Mouse (Mus musculus) small intestine, adult 2 months (tissue): ENCODE measurements around the gene Lrrc41. TPM values are rescaled to one million over a fixed set of nuclear protein-coding genes. Genes with fewer than 3 reads are reported as not detected.
A peak's percentile ranks its signal among the peaks of the same experiment; 100 is the strongest.

Source experiments
- H3K27ac ChIP-seq: fragments of 200-500 bp; 2 replicates; pipeline ENCODE4 v1.5.1; 2012; ENCODE audit warnings: low read depth, low read length, control low read depth, inconsistent platforms; ENCODE audit not compliant: insufficient read depth
- H3K27me3 ChIP-seq: fragments of 200-500 bp; 2 replicates; pipeline ENCODE4 v1.6.1; 2012; ENCODE audit warnings: mild to moderate bottlenecking, moderate library complexity, low read length, inconsistent platforms; ENCODE audit not compliant: control insufficient read depth, insufficient read depth
- H3K36me3 ChIP-seq: fragments of 200-500 bp; 2 replicates; pipeline ENCODE4 v1.6.1; 2012; ENCODE audit warnings: mild to moderate bottlenecking, low read length, control low read depth, inconsistent platforms; ENCODE audit not compliant: control insufficient read depth, insufficient read depth
- H3K4me1 ChIP-seq: fragments of 200-500 bp; 2 replicates; pipeline ENCODE4 v1.6.1; 2012; ENCODE audit warnings: low read length, inconsistent platforms, mixed read lengths; ENCODE audit not compliant: control insufficient read depth, insufficient read depth, insufficient read length
- H3K4me3 ChIP-seq: fragments of 200-500 bp; 2 replicates; pipeline ENCODE4 v1.5.1; 2012; ENCODE audit warnings: low read depth, mild to moderate bottlenecking, control low read depth, inconsistent platforms, low read length, moderate library complexity
- CTCF ChIP-seq: fragments of 200-500 bp; IDR thresholded peaks from 2 replicates; pipeline ENCODE4 v1.5.1; 2012; ENCODE audit warnings: low read depth, mild to moderate bottlenecking, control low read depth, inconsistent platforms, low read length, moderate library complexity, mixed read lengths; ENCODE audit not compliant: insufficient replicate concordance, insufficient read length; ENCODE audit errors: extremely low read depth
- POLR2A ChIP-seq: fragments of 200-500 bp; IDR thresholded peaks from 2 replicates; pipeline ENCODE4 v1.6.1; 2012; ENCODE audit warnings: low read depth, mild to moderate bottlenecking, control low read depth, inconsistent platforms, low read length, moderate library complexity
- WGBS: fragments of 180-500 bp; shearing (Covaris S2); methylation state at CpG from one replicate; pipeline ENCODE4 v1.1.7; 2018; 5-methylcytosine and 5-hydroxymethylcytosine counted together
- polyA plus RNA-seq: library from polyadenylated mRNA; depleted of rRNA; stranded (reverse); fragments of >200 nt; gene quantifications from 2 replicates; pipeline ENCODE4 v1.2.3, GENCODE M21; 2012; rRNA removed

The Lrrc41 gene
- polyA plus RNA-seq = 43.2 and 64.7 TPM in 2 replicates

GRCm38 (mm10) chr4:116074861-116075620, at the start of gene Lrrc41, which contains the start of gene Uqcrh:
TSS of gene Lrrc41 (plus strand) at chr4:116075269.
TSS of gene Uqcrh (minus strand) at chr4:116075071.
- H3K36me3 ChIP-seq = peaks cover 8% of the 10 kb centered on the region
- H3K27me3 ChIP-seq = no peaks in the 10 kb centered on the region
- H3K27ac ChIP-seq = peak within 1 kb of the TSS; percentile 90
- WGBS = under 1% methylated on average over 55 of the region's 55 CpGs
- TF ChIP-seq CTCF (no peak), POLR2A (peak; percentile 97)
- peaks cover 12% of the 10 kb centered on the region for H3K4me1 ChIP-seq
- peak within 1 kb of the TSS; percentile 85 for H3K4me3 ChIP-seq

GRCm38 (mm10) chr4:116032906-116033305, 42.2 kb upstream of the Lrrc41 start:
- H3K27me3 ChIP-seq = no peaks in the 10 kb centered on the region
- H3K4me3 ChIP-seq = no peak overlapping the region
- H3K36me3 ChIP-seq = peaks cover 29% of the 10 kb centered on the region
- H3K27ac ChIP-seq = no peak overlapping the region
- no peak for TF ChIP-seq POLR2A
- 90% methylated on average over 9 of the region's 9 CpGs for WGBS
- H3K4me1 ChIP-seq = no peaks in the 10 kb centered on the region

GRCm38 (mm10) chr4:116033374-116033773, 41.7 kb upstream of the Lrrc41 start:
- TF ChIP-seq CTCF = no peak
- TF ChIP-seq POLR2A = no peak
- Histone ChIP-seq H3K27ac (no peak overlapping the region), H3K4me1 (no peaks in the 10 kb centered on the region), H3K4me3 (no peak overlapping the region), H3K36me3 (peaks cover 29% of the 10 kb centered on the region), H3K27me3 (no peaks in the 10 kb centered on the region)
- 92% methylated on average over 5 of the region's 5 CpGs for WGBS

GRCm38 (mm10) chr4:116040466-116040865, 34.6 kb upstream of the Lrrc41 start:
- TF ChIP-seq POLR2A (no peak), CTCF (no peak)
- Histone ChIP-seq H3K4me3 (no peak overlapping the region), H3K27ac (peak overlapping the region; percentile 75), H3K36me3 (peaks cover 27% of the 10 kb centered on the region), H3K27me3 (no peaks in the 10 kb centered on the region), H3K4me1 (peaks cover 12% of the 10 kb centered on the region; the same call in 1 of the 2 replicates)
- WGBS = 61% methylated on average over 2 of the region's 2 CpGs

- Histone ChIP-seq H3K27me3 (no peaks in the 10 kb centered on the region), H3K27ac (no peak overlapping the region), H3K4me3 (no peak overlapping the region), H3K4me1 (peaks cover 12% of the 10 kb centered on the region; the same call in 1 of the 2 replicates), H3K36me3 (peaks cover 25% of the 10 kb centered on the region)
- WGBS = 71% methylated on average over 3 of the region's 3 CpGs
- TF ChIP-seq POLR2A (no peak), CTCF (no peak)
These were observed 32.9 kb upstream of the Lrrc41 start for GRCm38 (mm10) chr4:116042186-116042585.

- peaks cover 5% of the 10 kb centered on the region; the same call in 1 of the 2 replicates for H3K4me1 ChIP-seq
- TF ChIP-seq POLR2A = no peak
- TF ChIP-seq CTCF = no peak
- no peak overlapping the region for H3K27ac ChIP-seq
- peaks cover 25% of the 10 kb centered on the region for H3K36me3 ChIP-seq
- no peaks in the 10 kb centered on the region for H3K27me3 ChIP-seq
- H3K4me3 ChIP-seq = no peak overlapping the region
- 95% methylated on average over 2 of the region's 2 CpGs for WGBS
These were observed 28.5 kb upstream of the Lrrc41 start for GRCm38 (mm10) chr4:116046604-116047003.

- TF ChIP-seq POLR2A = no peak
- no peak for TF ChIP-seq CTCF
- Histone ChIP-seq H3K4me1 (peaks cover 5% of the 10 kb centered on the region; the same call in 1 of the 2 replicates), H3K4me3 (no peak overlapping the region), H3K36me3 (peaks cover 23% of the 10 kb centered on the region), H3K27me3 (no peaks in the 10 kb centered on the region), H3K27ac (no peak overlapping the region)
- 94% methylated on average over 1 of the region's 1 CpGs for WGBS
These were observed 27.4 kb upstream of the Lrrc41 start for GRCm38 (mm10) chr4:116047681-116048080.
